Mouse (Mus musculus) C2C12 (cell line): ENCODE results near the gene Utp14b.

Source experiments
- CEBPB ChIP-seq: IDR thresholded peaks from one replicate; pipeline ENCODE4 v1.6.1; 2011; ENCODE audit warnings: low read depth, mild to moderate bottlenecking, control low read depth, moderate library complexity
- CTCF ChIP-seq: IDR thresholded peaks from one replicate; pipeline ENCODE4 v1.5.1; 2011; ENCODE audit not compliant: control insufficient read depth, insufficient read depth, insufficient read length
- MYOD1 ChIP-seq: IDR thresholded peaks from one replicate; pipeline ENCODE4 v1.6.1; 2011; ENCODE audit warnings: low read depth; ENCODE audit not compliant: control insufficient read depth, insufficient read length
- MYOG ChIP-seq: IDR thresholded peaks from one replicate; pipeline ENCODE4 v1.6.1; 2011; ENCODE audit not compliant: control insufficient read depth, insufficient read length; ENCODE audit errors: extremely low read depth
- USF1 ChIP-seq: IDR thresholded peaks from one replicate; pipeline ENCODE4 v1.6.1; 2011; ENCODE audit warnings: low read depth, mild to moderate bottlenecking, control low read depth, moderate library complexity

DNA sequence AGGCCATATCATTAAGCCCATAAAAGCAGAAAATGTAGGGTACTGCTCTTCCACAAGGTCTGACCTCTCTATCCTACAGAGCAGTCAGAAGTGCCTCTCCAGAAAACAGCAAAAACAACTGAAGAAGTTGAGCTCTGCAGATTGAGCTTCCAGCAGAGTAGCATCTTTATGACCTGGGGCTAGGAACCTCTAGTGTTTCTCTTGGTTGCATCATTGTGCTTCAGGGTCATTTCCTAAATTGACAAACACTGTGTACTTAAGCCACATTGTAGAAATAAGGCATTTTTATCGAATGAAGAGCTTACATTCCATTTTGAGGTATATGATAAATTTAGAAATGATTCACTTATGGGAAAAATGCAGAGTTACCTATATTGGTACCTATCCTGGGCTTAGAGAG lies 8.7 kb downstream of the Utp14b start:
- TF ChIP-seq USF1 (no peak), CTCF (no peak), MYOG (no peak), MYOD1 (no peak), CEBPB (no peak)
